Mouse (Mus musculus) adipose tissue, adult 10 weeks (tissue): ENCODE measurements around the gene Cyp2j8. TPM values are rescaled to one million over a fixed set of nuclear protein-coding genes. Genes with fewer than 3 reads are reported as not detected.

Experiments used
- polyA plus RNA-seq: library from polyadenylated mRNA; stranded (reverse); fragments of 350-450 nt; fragmentation: Illumina TruSeq; extraction: RNeasy Lipid Tissue Mini Kit (QIAGEN cat#74804); gene quantifications from one replicate; pipeline ENCODE4 v1.2.3, GENCODE M21; 2014; ENCODE audit warnings: low read depth, low replicate concordance

The Cyp2j8 gene
- polyA plus RNA-seq = not detected

DNA sequence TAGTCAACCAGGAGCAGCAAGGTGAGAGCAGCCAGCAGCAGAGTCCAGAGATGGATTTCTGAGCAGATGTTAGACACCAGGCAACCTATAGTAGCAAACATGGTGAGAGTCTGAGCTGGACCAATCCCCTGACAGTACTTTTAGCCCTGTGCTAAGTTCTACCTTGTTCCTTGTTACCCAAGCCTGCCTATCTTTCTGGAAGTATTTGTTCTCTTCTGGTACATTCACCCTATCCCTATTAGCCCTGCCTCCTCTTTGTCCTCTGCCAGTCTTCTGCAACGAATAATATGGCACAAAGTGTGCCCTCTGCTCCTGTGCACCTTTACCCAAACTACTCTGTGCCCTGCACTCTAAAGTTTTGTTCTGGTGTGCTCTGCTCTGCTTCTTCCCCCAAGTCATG lies at the start of gene Cyp2j8:
Gene Cyp2j8, minus strand, starts transcription at position 101 of the 400 bp plus-strand sequence.

DNA sequence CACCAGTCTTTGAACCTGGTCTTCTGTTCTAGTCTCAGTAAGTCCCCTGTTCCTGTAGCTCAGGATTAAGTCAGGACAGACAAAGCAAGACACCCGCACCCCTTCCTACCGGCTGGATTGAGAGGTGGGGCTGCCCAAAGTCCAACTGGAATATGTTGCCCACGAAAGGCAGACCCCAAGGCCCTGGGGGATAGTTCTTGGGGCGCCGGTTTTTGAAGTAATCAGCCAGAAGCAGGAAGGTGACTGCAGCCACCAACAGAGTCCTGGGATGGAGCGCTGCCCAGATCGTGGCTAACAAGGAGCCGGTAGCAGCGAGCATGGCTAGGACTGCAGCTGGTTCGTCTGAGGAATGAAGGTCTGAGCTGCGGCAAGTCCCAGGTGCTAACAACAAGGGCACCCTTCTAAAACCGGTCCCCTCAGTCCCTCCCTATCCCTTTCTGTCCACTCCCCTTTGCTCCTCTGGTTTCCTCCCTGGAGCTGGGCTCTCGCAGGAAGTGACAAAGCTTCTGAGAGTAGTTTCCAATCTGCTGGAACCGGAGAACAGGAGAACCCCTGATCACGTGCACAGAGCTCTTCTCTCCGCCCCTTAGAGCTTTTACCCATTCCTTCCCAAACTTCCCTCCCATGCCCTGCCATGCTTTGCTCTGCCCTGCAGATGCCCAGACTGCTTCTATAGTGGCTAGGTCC lies 46.1 kb upstream of the Cyp2j8 start, which contains the start of gene Cyp2j6:
Gene Cyp2j6, minus strand, starts transcription at position 529 of the 687 bp plus-strand sequence.

Other genes with a start within 250 kb of the Cyp2j8 start
- 1.8 TPM for gene Cyp2j11, start 158.7 kb downstream of the Cyp2j8 start, polyA plus RNA-seq
- 13.1 TPM for gene Cyp2j6, start 46.3 kb upstream of the Cyp2j8 start, polyA plus RNA-seq
- 6.6 TPM for gene Cyp2j9, start 84.2 kb upstream of the Cyp2j8 start, polyA plus RNA-seq
- gene Cyp2j5, start 156.8 kb upstream of the Cyp2j8 start, polyA plus RNA-seq = not detected